Mouse (Mus musculus) heart, adult 2 months (tissue): ENCODE data around the gene Ip6k2.

Experiments
- CTCF ChIP-seq: fragments of 200-600 bp; IDR thresholded peaks from 2 replicates; pipeline ENCODE4 v1.8.1; 2022; ENCODE audit warnings: antibody characterized with exemption, mild to moderate bottlenecking, moderate library complexity
- POLR2A ChIP-seq: fragments of 200-500 bp; IDR thresholded peaks from 2 replicates; pipeline ENCODE4 v1.6.1; 2011; ENCODE audit warnings: mild to moderate bottlenecking, low read depth, low read length, control low read depth; ENCODE audit not compliant: insufficient read depth

GRCm38 (mm10) chr9:108847374-108847773, 63.8 kb downstream of the Ip6k2 start:
- TF ChIP-seq CTCF: no peak
- no peak for TF ChIP-seq POLR2A
